Mouse (Mus musculus) erythroblast, embryonic 14.5 days (primary cell): Measurements from ENCODE around the gene Snapc4.
A peak's percentile ranks its signal among the peaks of the same experiment; 100 is the strongest.

ENCODE experiments used
- GATA1 ChIP-seq: IDR thresholded peaks from 2 replicates; pipeline ENCODE4 v1.6.1; 2012; ENCODE audit warnings: low read length, inconsistent platforms, mixed read lengths
- TAL1 ChIP-seq: IDR thresholded peaks from 3 replicates; pipeline ENCODE4 v1.6.1; 2012; ENCODE audit warnings: low read length, inconsistent platforms, mixed read lengths

DNA sequence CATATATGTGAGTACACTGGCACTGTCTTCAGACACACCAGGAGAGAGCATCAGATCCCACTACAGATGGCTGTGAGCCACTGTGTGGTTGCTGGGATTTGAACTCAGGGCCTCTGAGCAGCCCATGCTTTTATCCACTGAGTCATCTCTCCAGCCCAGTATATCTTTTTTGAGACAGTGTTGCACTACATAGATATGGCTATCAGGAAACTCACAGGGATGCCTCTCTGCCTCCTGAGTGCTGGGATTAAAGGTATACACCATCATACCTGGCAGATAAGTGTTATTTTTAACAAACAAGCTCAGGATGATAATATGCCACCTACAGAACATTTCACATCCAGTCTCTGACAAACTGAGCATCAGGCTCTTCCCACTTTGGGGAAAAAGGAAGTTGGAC lies 36.6 kb upstream of the Snapc4 start:
- TF ChIP-seq GATA1 (no peak), TAL1 (peak; percentile 28; the same call in 1 of the 3 replicates)
